Mouse (Mus musculus) left cerebral cortex, postnatal 10 days (tissue): ENCODE results near the gene B3galnt1. TPM values are rescaled to one million over a fixed set of nuclear protein-coding genes. Genes with fewer than 3 reads are reported as not detected.
"Not testable (repeated sequence)": the region's sequence is repeated elsewhere in the genome, so short reads cannot be mapped to it uniquely, and the experiment has no call there.

Source experiments
- DNase-seq, 2 experiments: peaks; one replicate each; pipeline ENCODE4 v3.0.0; 2021 to 2022; ENCODE audit warnings: low spot score in 2 of 2, mixed read lengths in 1 of 2; ENCODE audit errors: extremely low spot score in 1 of 2
- intact Hi-C: fragments of 180-260 bp; cut with DNase I; formaldehyde crosslinking; loops from one replicate; pipeline ENCODE4 v1.15.1; 2025
- total RNA-seq, 2 experiments: library from RNA; stranded (reverse); gene quantifications; 2 replicates each; pipeline ENCODE4 v1.2.3; 2021

Gene B3galnt1
- total RNA-seq, 2 experiments from 2014 or later: 64.9 to 67.7 TPM

- DNase-seq: no peak
- intact Hi-C loops: no loop called here
Measured at GRCm38 (mm10) chr3:69576715-69577114, 22.0 kb downstream of the B3galnt1 start.

GRCm38 (mm10) chr3:69575577-69575976, 23.2 kb downstream of the B3galnt1 start:
- intact Hi-C loops: no loop called here
- no peak for DNase-seq

- intact Hi-C loops: no loop called here
- no peak for DNase-seq
Measured at GRCm38 (mm10) chr3:69572561-69572960, 26.2 kb downstream of the B3galnt1 start.

GRCm38 (mm10) chr3:69565586-69565985, 33.2 kb downstream of the B3galnt1 start:
- DNase-seq, intact Hi-C loops: not testable (repeated sequence)

GRCm38 (mm10) chr3:69563406-69563805, 35.4 kb downstream of the B3galnt1 start:
- intact Hi-C loops: no loop called here
- no peak for DNase-seq

GRCm38 (mm10) chr3:69561686-69562085, 37.1 kb downstream of the B3galnt1 start:
- DNase-seq: no peak
- intact Hi-C loops: no loop called here

- intact Hi-C loops: no loop called here
- DNase-seq: no peak
Measured at GRCm38 (mm10) chr3:69559975-69560330, 38.8 kb downstream of the B3galnt1 start.

GRCm38 (mm10) chr3:69559316-69559974, 39.3 kb downstream of the B3galnt1 start:
- no peak for DNase-seq
- intact Hi-C loops: no loop called here

GRCm38 (mm10) chr3:69556092-69556778, 42.5 kb downstream of the B3galnt1 start:
- intact Hi-C loops: no loop called here
- DNase-seq: no peak

GRCm38 (mm10) chr3:69555511-69555910, 43.2 kb downstream of the B3galnt1 start:
- DNase-seq: no peak
- intact Hi-C loops: no loop called here

- no peak for DNase-seq
- intact Hi-C loops: no loop called here
Measured at GRCm38 (mm10) chr3:69549602-69550001, 49.2 kb downstream of the B3galnt1 start.

- peak in 1 of 2 experiments; percentile 28 for DNase-seq
- intact Hi-C loops: no loop called here
Measured at GRCm38 (mm10) chr3:69548704-69549455, 49.9 kb downstream of the B3galnt1 start.

- DNase-seq: no peak
- intact Hi-C loops: no loop called here
Measured at GRCm38 (mm10) chr3:69545017-69545416, 53.7 kb downstream of the B3galnt1 start.

- intact Hi-C loops: no loop called here
- no peak for DNase-seq
Measured at GRCm38 (mm10) chr3:69543730-69544129, 55.0 kb downstream of the B3galnt1 start.

GRCm38 (mm10) chr3:69542962-69543361, 55.8 kb downstream of the B3galnt1 start:
- intact Hi-C loops: no loop called here
- DNase-seq: peak in 1 of 2 experiments; percentile 32

GRCm38 (mm10) chr3:69535941-69536647, 62.7 kb downstream of the B3galnt1 start:
- intact Hi-C loops: no loop called here

GRCm38 (mm10) chr3:69535486-69535885, 63.3 kb downstream of the B3galnt1 start:
- DNase-seq: no peak
- intact Hi-C loops: no loop called here

More at GRCm38 (mm10) chr3:69535941-69536647, 62.7 kb downstream of the B3galnt1 start:
- DNase-seq: peak in 1 of 2 experiments; percentile 72

- no peak for DNase-seq
- intact Hi-C loops: no loop called here
Measured at GRCm38 (mm10) chr3:69532687-69533086, 66.1 kb downstream of the B3galnt1 start.

- intact Hi-C loops: no loop called here
- DNase-seq: no peak
Measured at GRCm38 (mm10) chr3:69531511-69531910, 67.2 kb downstream of the B3galnt1 start.
